Mouse (Mus musculus): ENCODE measurements at regions not wholly inside any gene's neighbourhood (a gene's known extent, or its start where the extent isn't known, plus 50 kb on each side); places are given as distances from the start of the nearest gene placed in this dataset.

- no peak for TF ChIP-seq EP300 (IDR thresholded peaks at IDR 0.05; ENCODE audit: low read depth)
- TF ChIP-seq CTCF (IDR thresholded peaks at IDR 0.05; ENCODE audit: low read depth) = peak; percentile 22
Observed at GRCm38 (mm10) chr10:122525807-122526206, 77.5 kb downstream of the Avpr1a start.

All from heart, postnatal 0 days (tissue).